Mouse (Mus musculus) thymus, adult 2 months (tissue): ENCODE results near the gene Hspbap1. TPM values are rescaled to one million over a fixed set of nuclear protein-coding genes. Genes with fewer than 3 reads are reported as not detected.
A peak's percentile ranks its signal among the peaks of the same experiment; 100 is the strongest.

Source experiments
- DNase-seq: peaks from one replicate; pipeline ENCODE4 v3.0.0; 2021
- H3K27ac ChIP-seq: fragments of 200-500 bp; 2 replicates; pipeline ENCODE4 v1.5.1; 2012; ENCODE audit warnings: low read length, control low read depth; ENCODE audit not compliant: control insufficient read depth, insufficient read depth
- H3K27me3 ChIP-seq: fragments of 200-500 bp; 2 replicates; pipeline ENCODE4 v1.6.1; 2012; ENCODE audit warnings: mild to moderate bottlenecking, low read length, moderate library complexity, mixed read lengths; ENCODE audit not compliant: control insufficient read depth, insufficient read depth
- H3K36me3 ChIP-seq: fragments of 200-500 bp; 2 replicates; pipeline ENCODE4 v1.6.1; 2012; ENCODE audit warnings: mild to moderate bottlenecking, low read length, moderate library complexity; ENCODE audit not compliant: control insufficient read depth, insufficient read depth
- H3K4me1 ChIP-seq: fragments of 200-500 bp; replicated peaks from 2 replicates; pipeline ENCODE4 v1.6.1; 2012; ENCODE audit warnings: low read length; ENCODE audit not compliant: control insufficient read depth, insufficient read depth
- H3K4me3 ChIP-seq: fragments of 200-500 bp; 2 replicates; pipeline ENCODE4 v1.5.1; 2012; ENCODE audit warnings: mild to moderate bottlenecking, low read length, control low read depth, moderate library complexity; ENCODE audit not compliant: control insufficient read depth, insufficient read depth
- CTCF ChIP-seq: fragments of 200-500 bp; IDR thresholded peaks from 2 replicates; pipeline ENCODE4 v1.5.1; 2012; ENCODE audit warnings: mild to moderate bottlenecking, control low read depth, low read length, moderate library complexity, borderline replicate concordance; ENCODE audit not compliant: control insufficient read depth, poor library complexity, insufficient read depth; ENCODE audit errors: extremely low read depth
- POLR2A ChIP-seq: fragments of 200-500 bp; IDR thresholded peaks from 2 replicates; pipeline ENCODE4 v1.6.1; 2012; ENCODE audit warnings: mild to moderate bottlenecking, low read length, control low read depth, moderate library complexity; ENCODE audit not compliant: control insufficient read depth, poor library complexity, insufficient read depth; ENCODE audit errors: extremely low read depth
- WGBS: fragments of 180-500 bp; shearing (Covaris S2); methylation state at CpG from one replicate; pipeline ENCODE4 v1.1.7; 2018; 5-methylcytosine and 5-hydroxymethylcytosine counted together
- polyA plus RNA-seq: library from polyadenylated mRNA; depleted of rRNA; stranded (reverse); fragments of >200 nt; gene quantifications from 2 replicates; pipeline ENCODE4 v1.2.3, GENCODE M21; 2012; rRNA removed

The Hspbap1 gene
- polyA plus RNA-seq: 12.9 and 16.0 TPM in 2 replicates

DNA sequence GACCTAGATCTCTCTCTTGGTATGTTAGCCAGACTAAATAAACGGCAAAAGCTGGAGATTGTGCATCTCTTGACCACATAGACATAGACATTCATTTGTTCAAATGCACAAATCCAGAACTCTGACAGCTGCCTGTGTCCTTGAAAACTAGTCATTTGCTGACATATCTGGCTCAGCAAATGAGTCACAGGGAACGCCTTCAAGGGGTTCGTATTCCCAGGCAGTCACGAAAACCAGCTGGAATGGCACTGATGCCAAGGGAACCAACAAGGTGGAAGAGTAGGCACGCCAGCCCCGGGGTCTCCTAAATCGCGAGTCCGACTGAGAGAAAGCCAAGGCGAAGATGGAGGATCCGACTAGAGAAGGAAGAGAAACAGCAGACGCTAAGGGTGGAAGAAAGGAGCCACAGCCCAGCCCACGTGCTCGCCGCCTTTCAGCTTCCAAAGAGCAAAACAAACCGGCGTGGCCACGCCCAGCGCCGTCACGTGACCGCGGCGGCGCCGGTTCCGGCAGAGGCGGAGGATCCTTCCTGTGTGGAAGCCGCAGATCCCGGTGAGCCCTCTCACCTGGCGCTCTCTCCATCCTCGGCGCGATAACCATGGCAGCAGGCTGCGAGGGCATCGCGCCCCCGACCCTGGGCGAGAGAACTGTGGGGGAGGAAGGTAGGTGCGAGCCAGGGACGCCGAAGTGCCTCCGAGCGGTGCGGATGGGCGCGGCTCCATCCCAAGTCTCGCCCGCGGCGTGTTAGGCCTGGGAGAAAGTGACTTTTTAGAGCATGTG, at the start of gene Hspbap1:
TSS of gene Hspbap1 (plus strand) at position 498 of the 780 bp plus-strand sequence.
- peak within 1 kb of the TSS; percentile 76 for H3K4me3 ChIP-seq
- no peaks in the 10 kb centered on the region for H3K36me3 ChIP-seq
- WGBS: under 1% methylated on average over 51 of the region's 51 CpGs
- TF ChIP-seq POLR2A: peak; percentile 70; the same call in 1 of the 2 replicates
- no peak for TF ChIP-seq CTCF
- peak within 1 kb of the TSS; percentile 78 for H3K27ac ChIP-seq
- no peaks in the 10 kb centered on the region for H3K27me3 ChIP-seq
- peaks cover 26% of the 10 kb centered on the region for H3K4me1 ChIP-seq
- peak; percentile 95 for DNase-seq

- 94% methylated on average over 6 of the region's 6 CpGs for WGBS
- DNase-seq: no peak
- no peaks in the 10 kb centered on the region for H3K27me3 ChIP-seq
- no peak overlapping the region for H3K4me3 ChIP-seq
- no peak overlapping the region for H3K27ac ChIP-seq
- H3K36me3 ChIP-seq: peaks cover 12% of the 10 kb centered on the region; the same call in 1 of the 2 replicates
- TF ChIP-seq CTCF (no peak), POLR2A (no peak)
- H3K4me1 ChIP-seq: no peaks in the 10 kb centered on the region
Measured at GRCm38 (mm10) chr16:35724561-35724960, 45.6 kb upstream of the Hspbap1 start.

DNA sequence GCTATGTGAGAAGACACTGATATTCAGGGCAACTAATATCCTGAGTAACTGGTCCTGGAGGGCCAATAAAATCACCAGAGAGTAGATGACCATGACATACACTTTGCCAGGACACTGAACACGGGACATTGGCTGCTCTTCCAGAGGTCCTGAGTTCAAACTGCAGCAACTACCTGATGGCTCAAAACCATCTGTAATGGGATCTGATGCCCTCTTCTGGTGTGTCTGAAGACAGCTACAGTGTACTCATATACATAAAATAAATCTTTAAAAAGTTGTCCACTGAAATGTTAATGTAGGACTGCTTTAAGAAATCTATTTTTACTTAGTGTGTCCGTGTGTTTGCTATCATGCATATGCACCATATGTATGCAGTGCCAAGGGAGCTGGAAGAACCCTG, 43.6 kb upstream of the Hspbap1 start:
- Histone ChIP-seq H3K27me3 (no peaks in the 10 kb centered on the region), H3K4me3 (no peak overlapping the region), H3K36me3 (peaks cover 12% of the 10 kb centered on the region; the same call in 1 of the 2 replicates), H3K27ac (no peak overlapping the region), H3K4me1 (no peaks in the 10 kb centered on the region)
- 98% methylated on average over 2 of the region's 2 CpGs for WGBS
- no peak for TF ChIP-seq POLR2A
- TF ChIP-seq CTCF: no peak
- no peak for DNase-seq

- Histone ChIP-seq H3K4me1 (no peaks in the 10 kb centered on the region), H3K27me3 (no peaks in the 10 kb centered on the region), H3K4me3 (no peak overlapping the region), H3K36me3 (peaks cover 5% of the 10 kb centered on the region; the same call in 1 of the 2 replicates), H3K27ac (no peak overlapping the region)
- TF ChIP-seq POLR2A (no peak), CTCF (no peak)
- WGBS: 96% methylated on average over 8 of the region's 8 CpGs
- DNase-seq: no peak
Measured at GRCm38 (mm10) chr16:35729151-35729738, 40.9 kb upstream of the Hspbap1 start.

- DNase-seq: no peak
- WGBS: 97% methylated on average over 7 of the region's 7 CpGs
- Histone ChIP-seq H3K4me1 (peaks cover 6% of the 10 kb centered on the region; the same call in 1 of the 2 replicates), H3K27me3 (no peaks in the 10 kb centered on the region), H3K36me3 (peaks cover 5% of the 10 kb centered on the region; the same call in 1 of the 2 replicates), H3K4me3 (no peak overlapping the region), H3K27ac (no peak overlapping the region)
- TF ChIP-seq CTCF: no peak
- TF ChIP-seq POLR2A: no peak
Measured at GRCm38 (mm10) chr16:35732096-35732495, 38.1 kb upstream of the Hspbap1 start.

DNA sequence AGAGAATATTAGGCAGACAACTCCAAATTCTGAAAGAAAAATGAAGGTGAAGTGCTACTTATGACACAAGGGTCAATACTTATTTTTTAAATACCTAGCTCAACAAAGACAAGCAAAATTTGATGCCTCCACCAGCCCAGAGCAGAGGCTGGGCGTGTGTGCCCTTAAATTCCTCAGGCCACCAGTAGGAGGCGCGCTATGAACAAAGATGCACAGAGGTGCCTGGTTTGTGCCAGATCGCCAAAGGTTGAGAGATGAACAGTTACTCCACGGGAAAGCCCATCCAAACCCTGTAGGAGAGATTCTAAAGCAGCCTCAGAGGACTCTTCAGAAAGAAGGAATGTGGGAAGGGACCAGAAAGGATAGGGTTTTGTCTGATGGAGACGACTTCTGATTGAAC, 36.1 kb upstream of the Hspbap1 start:
- peaks cover 14% of the 10 kb centered on the region for H3K4me1 ChIP-seq
- H3K36me3 ChIP-seq: no peaks in the 10 kb centered on the region; the same call in 1 of the 2 replicates
- 16% methylated on average over 6 of the region's 6 CpGs for WGBS
- no peak overlapping the region for H3K4me3 ChIP-seq
- no peaks in the 10 kb centered on the region for H3K27me3 ChIP-seq
- DNase-seq: peak; percentile 82
- TF ChIP-seq POLR2A (no peak), CTCF (peak; percentile 86)
- no peak overlapping the region for H3K27ac ChIP-seq
